Mouse (Mus musculus) v-Abl transformed pro-B cells (cell line): ENCODE measurements around the gene Ccl2.

Source experiments
- in situ Hi-C, 2 experiments: fragments of 400-800 bp; cut with MboI; formaldehyde crosslinking; loops; one replicate each; pipeline ENCODE4 v1.15.1; 2025; ENCODE audit not compliant: unreplicated experiment in 2 of 2

Ccl2 gene

GRCm38 (mm10) chr11:82032678-82033344 is 2.6 kb upstream of the Ccl2 start:
- in situ Hi-C loops = no loop called here

- in situ Hi-C loops = no loop called here
These were observed 925 bp upstream of the Ccl2 start for GRCm38 (mm10) chr11:82034446-82034845.

DNA sequence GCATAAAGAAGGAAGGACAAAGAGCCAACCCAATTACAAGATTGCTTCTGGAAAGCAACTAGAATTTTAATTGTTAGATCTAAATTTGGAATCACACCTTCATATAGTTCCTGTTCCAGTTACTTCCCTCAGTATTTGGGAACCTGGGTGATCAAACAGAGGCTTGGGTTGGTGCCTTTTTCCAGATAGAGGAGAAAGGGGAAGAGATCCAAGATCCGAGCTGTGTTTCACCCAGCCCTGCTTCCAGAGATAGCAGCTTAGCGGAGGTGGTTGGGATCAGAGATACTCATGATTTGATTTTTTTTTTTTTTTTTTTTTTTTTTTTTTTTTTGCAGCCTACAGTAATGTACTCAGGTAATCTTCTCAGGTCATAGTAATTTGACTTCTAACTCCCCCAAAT is 486 bp downstream of the Ccl2 start:
- in situ Hi-C loops = no loop called here

DNA sequence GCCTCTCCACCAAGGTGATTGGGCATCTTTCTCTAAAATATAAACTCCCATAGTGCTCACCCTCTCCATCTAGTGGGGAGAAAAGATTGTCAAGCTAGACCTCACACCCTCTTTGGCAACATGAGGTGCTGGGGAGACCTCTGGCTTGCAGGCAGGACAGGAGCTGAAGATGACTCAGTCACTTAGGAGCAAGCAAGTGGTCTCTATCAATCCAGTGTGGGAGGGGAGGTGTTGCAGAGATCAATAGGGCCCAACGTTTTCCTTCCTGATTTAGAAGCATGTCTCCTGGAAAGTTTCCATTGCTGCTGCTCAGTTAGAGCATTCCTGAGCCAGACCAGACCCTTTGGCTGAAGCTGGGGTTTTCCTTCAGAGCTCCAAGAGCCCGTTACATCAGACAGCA is 3.2 kb downstream of the Ccl2 start, which contains the start of gene Gm17268:
Gm17268 (minus strand) TSS at position 28 of the 400 bp plus-strand sequence.
- in situ Hi-C loops = no loop called here

DNA sequence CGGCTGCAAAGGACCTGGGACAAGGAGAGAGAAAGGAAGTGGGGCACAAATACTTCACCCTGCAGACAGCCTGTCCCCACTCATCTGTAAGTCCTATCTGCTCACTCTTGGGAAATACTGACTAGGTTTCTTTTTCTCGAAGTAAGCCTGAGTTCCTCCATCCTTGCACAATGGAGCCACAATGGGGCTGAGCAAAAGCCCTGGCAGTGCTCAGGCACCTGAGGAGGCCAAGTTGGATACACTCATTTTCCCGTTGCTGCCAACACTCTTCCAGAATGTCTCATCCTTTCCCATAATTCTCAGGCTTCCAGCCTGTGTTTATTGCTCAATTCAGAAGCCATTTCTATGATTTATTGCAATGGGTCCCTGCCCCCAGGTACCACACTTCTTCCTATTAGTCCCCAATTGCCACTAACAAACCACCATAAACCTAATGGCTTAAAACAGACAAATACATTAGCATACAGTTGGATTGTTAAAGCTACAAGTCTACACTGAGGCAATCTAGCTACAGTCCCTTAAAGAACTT is 3.8 kb downstream of the Ccl2 start:
- in situ Hi-C loops = no loop called here

GRCm38 (mm10) chr11:82041671-82042080 is 6.3 kb downstream of the Ccl2 start:
- in situ Hi-C loops = loop anchor here in 1 of 2 experiments (10.0 kb wide), 1 partner anchor 703 kb away; no protein-coding TSS in a partner anchor

DNA sequence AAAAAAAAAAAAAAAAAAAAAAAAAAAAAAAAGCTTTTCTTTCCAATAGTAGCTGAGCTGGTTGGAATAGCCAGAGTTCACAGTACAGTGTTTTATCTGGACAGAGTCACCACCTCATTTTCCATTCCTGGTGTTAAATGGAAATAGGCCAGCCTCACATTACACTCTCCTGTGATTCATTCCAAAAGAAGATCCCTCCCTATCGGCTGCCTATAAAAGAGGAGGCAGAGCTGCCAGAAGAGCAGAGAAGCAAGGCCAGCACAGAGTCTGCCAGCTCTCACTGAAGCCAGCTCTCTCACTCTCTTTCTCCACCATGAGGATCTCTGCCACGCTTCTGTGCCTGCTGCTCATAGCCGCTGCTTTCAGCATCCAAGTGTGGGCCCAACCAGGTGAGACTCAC is 10.1 kb downstream of the Ccl2 start, which contains the start of gene Ccl7:
Ccl7 (plus strand) TSS at position 242 of the 400 bp plus-strand sequence.
- in situ Hi-C loops = loop anchor here in 1 of 2 experiments (10.0 kb wide), 1 partner anchor 699 kb away; no protein-coding TSS in a partner anchor

DNA sequence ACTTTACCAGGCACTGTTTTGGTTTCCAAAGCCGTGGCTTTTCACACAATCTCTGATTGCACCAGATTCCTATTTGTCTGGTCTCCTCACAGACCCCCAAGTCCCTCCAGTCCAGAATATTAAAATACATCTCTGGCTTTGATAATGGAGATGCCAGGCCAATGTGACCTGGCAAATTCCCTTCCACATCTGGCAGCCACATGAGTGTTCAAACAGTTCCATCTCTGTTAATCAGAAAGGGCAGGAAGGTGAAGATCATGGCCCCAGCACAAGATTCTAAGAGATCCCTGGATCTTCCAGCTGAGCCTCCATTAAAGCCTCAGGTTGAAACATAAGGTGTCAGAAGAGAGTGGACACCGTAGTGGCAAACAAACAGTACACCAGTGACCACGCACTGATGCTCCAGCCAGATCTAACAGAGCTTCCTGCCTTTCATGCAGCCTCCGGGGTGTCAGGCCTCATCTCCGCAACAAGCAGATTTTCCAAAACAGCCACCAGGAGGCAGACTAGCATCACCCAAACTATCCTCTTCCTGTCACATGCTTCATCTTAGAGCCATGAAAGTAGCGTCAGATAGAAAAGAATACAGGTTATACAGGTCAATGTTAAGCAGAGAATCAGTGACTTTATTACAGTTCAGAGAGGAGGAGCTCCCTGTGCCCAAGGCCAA is 12.5 kb downstream of the Ccl2 start:
- in situ Hi-C loops = loop anchor here in 1 of 2 experiments (10.0 kb wide), 1 partner anchor 697 kb away; no protein-coding TSS in a partner anchor

- in situ Hi-C loops = loop anchor here in 1 of 2 experiments (5.0 to 25.0 kb wide), 3 partner anchors 123 to 1133 kb away; partner anchors contain the start of genes Slfn3 and Slfn4
These were observed 18.5 kb downstream of the Ccl2 start for GRCm38 (mm10) chr11:82053849-82054248.

- in situ Hi-C loops = loop anchor here in 1 of 2 experiments (25.0 kb wide), 1 partner anchor 1130 kb away; the partner anchor contains the start of genes Slfn3 and Slfn4
These were observed 22.3 kb downstream of the Ccl2 start, which contains the start of gene Ccl11 for GRCm38 (mm10) chr11:82057646-82058045. Ccl11 (plus strand) TSS chr11:82057823.

- in situ Hi-C loops = loop anchor here in 1 of 2 experiments (25.0 kb wide), 1 partner anchor 1125 kb away; the partner anchor contains the start of genes Slfn3 and Slfn4
These were observed 26.9 kb downstream of the Ccl2 start for GRCm38 (mm10) chr11:82062226-82062625.

DNA sequence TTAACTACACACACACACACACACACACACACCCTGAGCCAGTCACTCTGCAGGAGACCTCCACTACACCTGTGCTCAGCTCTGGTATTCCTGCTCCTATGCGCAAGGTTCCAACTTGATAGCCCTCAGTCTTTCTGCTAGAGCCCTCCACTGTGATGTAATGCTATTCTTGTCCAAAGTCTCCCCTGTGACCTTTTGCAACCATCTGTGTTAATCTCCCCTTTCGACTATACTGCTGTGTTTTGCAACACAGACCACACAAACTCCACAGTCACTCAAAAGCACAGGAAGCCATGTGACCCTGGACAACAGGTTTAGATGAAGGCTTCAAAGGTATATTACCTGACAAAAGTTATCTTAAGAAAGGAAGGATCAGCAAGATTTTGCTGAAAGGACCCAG is 28.1 kb downstream of the Ccl2 start:
- in situ Hi-C loops = loop anchor here in 1 of 2 experiments (25.0 kb wide), 1 partner anchor 1124 kb away; the partner anchor contains the start of genes Slfn3 and Slfn4

- in situ Hi-C loops = loop anchor here in 1 of 2 experiments (25.0 kb wide), 1 partner anchor 1120 kb away; the partner anchor contains the start of genes Slfn3 and Slfn4
These were observed 31.7 kb downstream of the Ccl2 start for GRCm38 (mm10) chr11:82066953-82067571.

DNA sequence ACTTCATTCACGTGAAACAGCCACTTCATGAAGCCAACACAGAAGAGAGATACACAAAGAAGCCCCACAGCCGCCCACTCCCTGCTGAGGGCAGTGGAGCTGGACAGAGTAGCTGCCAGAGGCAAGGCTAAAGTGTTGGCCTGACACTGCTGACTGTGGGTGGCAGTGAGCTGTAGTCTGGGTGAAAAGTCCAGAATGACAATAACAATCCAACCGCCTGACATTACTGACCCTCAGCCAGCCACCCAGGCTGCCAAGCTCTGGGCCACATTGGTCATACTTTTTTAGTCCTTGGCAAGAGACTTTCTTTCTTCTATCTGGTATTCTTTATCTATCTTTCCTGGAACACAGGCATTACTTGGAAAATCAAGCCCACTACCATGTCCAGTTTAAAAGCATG is 35.7 kb downstream of the Ccl2 start:
- in situ Hi-C loops = loop anchor here in 1 of 2 experiments (25.0 kb wide), 1 partner anchor 1116 kb away; the partner anchor contains the start of genes Slfn3 and Slfn4

DNA sequence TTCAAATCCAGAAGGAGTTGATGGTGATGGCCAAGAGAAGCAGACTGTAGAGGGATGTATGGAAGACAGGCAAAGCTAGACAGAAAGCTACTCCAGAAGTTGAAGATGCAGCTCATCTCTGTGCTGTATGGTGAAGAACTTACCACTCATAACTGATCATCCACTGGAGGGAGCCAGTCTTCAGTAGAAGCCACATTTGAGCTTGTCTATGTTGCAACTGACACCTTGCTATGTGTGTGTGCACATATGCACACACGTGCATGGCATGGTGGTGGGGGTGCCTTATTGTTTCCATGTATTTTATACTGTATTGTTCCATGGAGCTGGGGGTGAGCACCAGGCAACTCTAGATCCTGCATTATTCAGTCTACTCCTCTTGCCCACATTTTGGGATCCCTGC is 37.0 kb downstream of the Ccl2 start:
- in situ Hi-C loops = loop anchor here in 1 of 2 experiments (25.0 kb wide), 1 partner anchor 1115 kb away; the partner anchor contains the start of genes Slfn3 and Slfn4

DNA sequence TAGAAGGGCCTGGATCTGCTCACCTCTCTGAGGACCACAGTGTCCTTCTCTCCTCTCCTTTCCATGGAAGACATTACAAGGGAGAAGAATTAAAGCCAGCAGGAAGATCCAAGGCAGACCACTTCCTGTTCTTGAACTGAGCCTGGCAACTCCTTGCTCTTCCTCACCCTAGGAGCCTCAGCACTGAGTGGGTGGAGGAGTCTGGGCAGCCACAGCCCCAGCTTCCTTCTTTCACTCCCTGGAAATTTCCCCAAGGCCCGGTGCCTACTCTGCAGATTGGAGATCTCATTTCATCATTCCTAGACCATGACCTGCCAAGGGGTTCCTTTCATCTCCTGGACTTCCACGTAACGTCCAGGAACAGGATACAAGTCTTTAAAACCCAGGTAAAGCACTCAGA is 37.6 kb downstream of the Ccl2 start:
- in situ Hi-C loops = loop anchor here in 1 of 2 experiments (25.0 kb wide), 1 partner anchor 1114 kb away; the partner anchor contains the start of genes Slfn3 and Slfn4

DNA sequence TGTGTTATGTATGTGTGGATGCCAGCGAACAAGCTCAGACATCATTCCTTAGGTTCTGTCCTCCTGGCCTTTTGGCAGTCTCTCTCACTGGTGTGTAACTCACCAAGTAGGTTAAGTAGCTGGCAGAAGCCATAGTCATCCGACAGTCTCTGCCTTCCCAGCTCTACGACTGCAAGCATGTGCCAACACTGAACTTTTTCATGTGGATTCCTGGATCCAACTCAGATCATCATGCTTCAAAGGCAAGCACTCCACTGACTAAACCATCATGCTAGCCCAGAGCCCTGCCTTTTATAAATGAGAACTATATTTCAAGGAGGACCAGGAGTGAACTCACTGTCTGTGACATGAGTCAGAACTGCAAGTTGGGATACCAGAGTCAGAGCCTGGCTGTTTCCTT is 38.3 kb downstream of the Ccl2 start:
- in situ Hi-C loops = loop anchor here in 1 of 2 experiments (25.0 kb wide), 1 partner anchor 1114 kb away; the partner anchor contains the start of genes Slfn3 and Slfn4

DNA sequence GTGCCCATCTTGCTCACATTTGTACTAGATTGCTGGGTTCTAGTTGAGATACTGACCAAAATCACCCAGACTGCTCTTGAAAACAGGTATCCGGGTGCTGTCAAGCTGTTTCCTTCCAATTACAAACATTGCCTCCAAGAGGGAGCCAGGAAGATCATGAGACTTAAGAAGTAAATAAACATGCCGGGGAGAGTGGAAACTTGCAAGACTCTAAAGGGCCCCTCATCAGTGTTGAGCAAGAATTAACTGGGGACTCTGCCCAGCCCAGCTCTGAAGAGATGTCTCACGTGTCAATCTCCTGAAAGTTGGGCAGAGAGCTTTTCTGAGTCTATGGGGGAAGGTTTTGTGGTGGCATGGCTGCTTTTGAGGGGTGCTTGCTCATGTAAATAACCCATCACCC is 41.7 kb downstream of the Ccl2 start:
- in situ Hi-C loops = no loop called here

GRCm38 (mm10) chr11:82078136-82078730 is 42.9 kb downstream of the Ccl2 start:
- in situ Hi-C loops = no loop called here

DNA sequence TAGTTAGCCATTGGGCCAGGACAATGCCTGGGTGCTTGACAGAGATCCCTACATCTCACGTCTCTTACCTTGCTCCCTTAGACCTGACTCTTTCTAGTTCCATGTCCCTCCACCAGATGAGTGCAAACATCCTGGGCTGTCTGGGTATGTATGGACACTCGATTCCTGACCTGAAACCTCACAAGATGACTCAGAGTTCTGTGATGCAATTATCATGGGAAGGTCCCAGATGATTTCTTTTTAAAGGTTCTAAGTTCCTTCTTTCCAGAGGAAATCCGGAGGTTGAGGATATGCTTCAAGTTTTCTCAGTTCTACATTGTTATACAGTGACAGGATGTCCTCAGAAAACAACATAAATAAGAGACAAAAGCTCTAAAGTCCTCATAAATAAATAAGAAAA is 45.5 kb downstream of the Ccl2 start:
- in situ Hi-C loops = no loop called here
